Mouse (Mus musculus) hindbrain, embryonic 15.5 days (tissue): Measurements from ENCODE around the gene Sh3bgrl. TPM values are rescaled to one million over a fixed set of nuclear protein-coding genes. Genes with fewer than 3 reads are reported as not detected.
"Not testable (repeated sequence)": the region's sequence is repeated elsewhere in the genome, so short reads cannot be mapped to it uniquely, and the experiment has no call there.

Source experiments
- ATAC-seq: fragments of 200-750 bp; cut with Nextera tagmentation; 2 replicates; pipeline ENCODE4 v1.8.0; 2017; ENCODE audit warnings: low read depth, moderate number of reproducible peaks, moderate TSS enrichment; ENCODE audit not compliant: low FRiP score
- H3K27ac ChIP-seq: fragments of 300-500 bp; sonication (generic); replicated peaks from 2 replicates; pipeline ENCODE4 v1.5.1; 2015; ENCODE audit warnings: mild to moderate bottlenecking, inconsistent platforms
- H3K27me3 ChIP-seq: fragments of 300-500 bp; sonication (generic); 2 replicates; pipeline ENCODE4 v1.6.1; 2015; ENCODE audit warnings: control low read depth, inconsistent platforms
- H3K36me3 ChIP-seq: fragments of 300-500 bp; sonication (generic); 2 replicates; pipeline ENCODE4 v1.6.1; 2015; ENCODE audit warnings: control low read depth, inconsistent platforms
- H3K4me1 ChIP-seq: fragments of 300-500 bp; sonication (generic); replicated peaks from 2 replicates; pipeline ENCODE4 v1.6.1; 2015; ENCODE audit warnings: control low read depth, inconsistent platforms
- H3K4me2 ChIP-seq: fragments of 300-500 bp; sonication (generic); 2 replicates; pipeline ENCODE4 v1.6.1; 2015; ENCODE audit warnings: moderate library complexity, mild to moderate bottlenecking, inconsistent platforms
- H3K4me3 ChIP-seq: fragments of 300-500 bp; sonication (generic); 2 replicates; pipeline ENCODE4 v1.5.1; 2015; ENCODE audit warnings: mild to moderate bottlenecking, inconsistent platforms
- H3K9ac ChIP-seq: fragments of 300-500 bp; sonication (generic); 2 replicates; pipeline ENCODE4 v1.6.1; 2015; ENCODE audit warnings: inconsistent platforms
- H3K9me3 ChIP-seq: fragments of 300-500 bp; sonication (generic); 2 replicates; pipeline ENCODE4 v1.6.1; 2016; ENCODE audit warnings: control low read depth, inconsistent platforms
- WGBS: fragments of 180-500 bp; shearing (Covaris S2); methylation state at CpG from one replicate; pipeline ENCODE4 v1.1.7; 2015; 5-methylcytosine and 5-hydroxymethylcytosine counted together
- polyA plus RNA-seq: library from polyadenylated mRNA; unstranded; fragments of >200 nt; fragmentation: Nextera tagmentation; extraction: Ambion mirVana; gene quantifications from 2 replicates; pipeline ENCODE4 v1.2.1, GENCODE M21; 2015

Sh3bgrl gene
- polyA plus RNA-seq, result 181 and 186 TPM in 2 replicates

DNA sequence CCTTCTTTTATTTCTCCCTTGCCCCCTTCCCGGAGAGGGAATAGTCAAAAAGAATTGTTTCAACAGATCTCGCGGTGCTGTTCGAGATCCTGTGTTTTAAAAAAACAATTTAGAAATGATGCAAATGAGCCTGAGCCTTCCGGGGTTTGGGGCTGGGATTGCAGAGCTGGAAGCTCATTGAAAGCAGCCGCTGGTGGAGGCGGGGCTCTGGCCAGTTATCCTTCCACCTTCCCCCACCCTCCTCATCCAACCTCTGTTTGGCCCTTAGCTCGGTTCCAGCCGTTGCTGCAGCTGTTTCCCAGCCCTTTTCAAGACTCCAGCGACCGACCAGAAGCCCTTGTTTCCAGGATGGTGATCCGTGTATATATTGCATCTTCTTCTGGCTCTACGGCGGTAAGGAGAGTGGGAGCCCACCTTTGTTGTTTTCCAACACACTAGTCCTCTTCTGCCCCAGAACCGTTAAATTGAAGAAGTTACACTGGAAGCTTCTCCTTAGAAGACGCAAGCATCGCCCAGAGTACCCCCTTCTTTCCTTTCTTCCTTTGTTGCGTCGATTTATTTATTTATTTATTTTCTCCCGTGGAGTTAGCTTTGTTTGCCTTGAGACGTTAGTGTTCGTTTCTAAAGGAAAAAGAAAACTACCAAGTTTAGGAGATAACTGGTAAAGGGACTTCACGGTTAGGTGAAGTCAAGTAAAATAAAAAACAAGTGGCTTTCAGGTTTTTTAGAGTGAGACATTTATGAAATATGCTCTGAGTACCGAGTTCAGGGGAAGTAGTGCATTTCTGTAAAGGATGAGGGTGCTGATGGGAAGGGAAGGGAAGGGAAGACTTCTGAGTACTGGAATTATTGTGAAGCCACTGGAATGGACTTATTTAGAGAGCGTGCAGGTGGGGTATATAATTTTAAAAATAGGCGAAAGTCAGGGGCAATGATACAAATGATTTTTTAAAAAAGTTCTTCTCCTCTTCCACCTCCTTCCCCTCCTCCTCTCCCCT, at the start of gene Sh3bgrl:
TSS of gene Sh3bgrl (plus strand) at position 121 of the 998 bp plus-strand sequence.
- Histone ChIP-seq H3K27ac (peak within 1 kb of the TSS; percentile 87), H3K9me3 (no peaks in the 10 kb centered on the region), H3K4me1 (no peaks in the 10 kb centered on the region; the same call in 1 of the 2 replicates), H3K4me3 (peak within 1 kb of the TSS; percentile 54), H3K9ac (peak within 1 kb of the TSS; percentile 65), H3K27me3 (no peaks in the 10 kb centered on the region), H3K4me2 (peak within 1 kb of the TSS; percentile 53), H3K36me3 (no peaks in the 10 kb centered on the region)
- 18% methylated on average over 26 of the region's 26 CpGs for WGBS
- ATAC-seq, result peak; percentile 97

GRCm38 (mm10) chrX:109047773-109048172, 47.4 kb upstream of the Sh3bgrl start:
- Histone ChIP-seq H3K4me2 (no peak overlapping the region), H3K4me3 (no peak overlapping the region), H3K4me1 (no peaks in the 10 kb centered on the region), H3K27ac (no peak overlapping the region), H3K9me3 (no peaks in the 10 kb centered on the region), H3K27me3 (no peaks in the 10 kb centered on the region), H3K36me3 (no peaks in the 10 kb centered on the region), H3K9ac (no peak overlapping the region)
- ATAC-seq, result no peak
- 76% methylated on average over 1 of the region's 1 CpGs for WGBS

GRCm38 (mm10) chrX:109071719-109072118, 23.4 kb upstream of the Sh3bgrl start:
- Histone ChIP-seq H3K27ac (no peak overlapping the region), H3K4me3 (no peak overlapping the region), H3K9me3 (no peaks in the 10 kb centered on the region), H3K9ac (no peak overlapping the region), H3K27me3 (no peaks in the 10 kb centered on the region), H3K4me1 (no peaks in the 10 kb centered on the region), H3K36me3 (no peaks in the 10 kb centered on the region), H3K4me2 (no peak overlapping the region)
- ATAC-seq, result no peak
- WGBS, result 87% methylated on average over 3 of the region's 3 CpGs

- Histone ChIP-seq H3K27ac (no peak overlapping the region), H3K9me3 (no peaks in the 10 kb centered on the region), H3K27me3 (no peaks in the 10 kb centered on the region), H3K9ac (no peak overlapping the region), H3K4me3 (no peak overlapping the region), H3K36me3 (no peaks in the 10 kb centered on the region), H3K4me2 (no peak overlapping the region), H3K4me1 (no peaks in the 10 kb centered on the region)
- ATAC-seq, result no peak
- 61% methylated on average over 1 of the region's 1 CpGs for WGBS
These were observed 19.4 kb upstream of the Sh3bgrl start for GRCm38 (mm10) chrX:109075716-109076115.

DNA sequence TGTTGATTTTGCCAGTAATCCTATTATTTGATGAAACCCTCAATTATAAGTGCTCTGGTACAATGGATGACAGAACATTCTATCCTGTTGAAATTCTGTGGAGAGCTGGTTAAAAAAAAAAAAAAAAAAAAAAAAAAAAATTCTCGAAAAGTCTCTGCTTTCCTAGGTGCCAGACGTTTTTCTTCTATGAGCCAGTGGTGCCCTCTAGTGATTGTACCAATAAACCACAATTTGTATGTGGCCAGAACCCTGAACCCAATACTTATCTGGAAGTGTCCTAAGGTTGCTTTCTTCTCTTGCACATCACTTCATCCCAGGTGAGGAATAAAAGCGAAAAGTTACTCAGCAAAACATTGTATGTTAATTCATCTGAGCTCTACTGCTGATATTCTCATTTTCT, 18.8 kb upstream of the Sh3bgrl start:
- no peaks in the 10 kb centered on the region for H3K4me1 ChIP-seq
- no peaks in the 10 kb centered on the region for H3K9me3 ChIP-seq
- no peak for ATAC-seq
- no peak overlapping the region for H3K4me2 ChIP-seq
- no peaks in the 10 kb centered on the region for H3K36me3 ChIP-seq
- WGBS, result 15% methylated on average over 3 of the region's 3 CpGs
- no peaks in the 10 kb centered on the region for H3K27me3 ChIP-seq
- no peak overlapping the region for H3K4me3 ChIP-seq
- no peak overlapping the region for H3K9ac ChIP-seq
- H3K27ac ChIP-seq, result no peak overlapping the region

DNA sequence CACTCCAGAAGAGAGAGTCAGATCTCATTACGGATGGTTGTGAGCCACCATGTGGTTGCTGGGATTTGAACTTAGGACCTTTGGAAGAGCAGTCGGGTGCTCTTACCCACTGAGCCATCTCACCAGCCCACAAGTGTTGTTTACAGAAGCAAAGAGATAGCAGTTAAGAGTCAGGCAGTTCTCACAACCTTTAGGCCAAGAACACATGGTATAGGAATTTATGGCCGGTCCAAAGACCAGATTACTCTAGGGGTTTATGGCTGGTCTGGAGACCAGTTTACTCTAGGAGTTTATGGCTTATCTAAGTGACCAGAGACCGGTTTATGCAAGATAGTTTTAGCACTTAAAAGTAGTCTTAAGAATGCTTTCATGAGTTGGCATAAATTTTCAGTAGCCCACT, 15.8 kb upstream of the Sh3bgrl start:
- H3K36me3 ChIP-seq, H3K4me2 ChIP-seq, H3K27ac ChIP-seq, H3K27me3 ChIP-seq, ATAC-seq, H3K4me3 ChIP-seq, H3K4me1 ChIP-seq, H3K9ac ChIP-seq, H3K9me3 ChIP-seq: not testable (repeated sequence)
- WGBS, result 83% methylated on average over 4 of the region's 4 CpGs

DNA sequence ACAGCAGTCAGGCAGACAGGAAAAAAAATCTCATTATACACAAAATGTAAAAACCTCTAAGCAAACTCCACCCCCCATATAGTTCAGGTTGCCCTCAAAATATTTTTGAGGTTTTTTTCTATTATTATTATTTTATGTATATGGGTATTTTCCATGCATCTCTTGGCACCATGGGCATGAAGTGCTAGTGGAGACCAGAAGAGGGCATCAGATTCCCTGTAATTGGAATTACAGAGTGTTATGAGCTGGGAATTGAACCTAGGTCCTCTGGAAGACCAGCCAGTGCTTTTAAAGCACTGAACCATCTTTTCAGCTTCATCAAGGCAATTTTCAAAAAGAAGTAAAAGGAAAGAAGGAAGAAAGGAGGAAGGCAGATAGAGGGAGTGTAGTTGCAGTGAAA, 8.1 kb upstream of the Sh3bgrl start:
- no peak overlapping the region for H3K9ac ChIP-seq
- H3K27me3 ChIP-seq, result no peaks in the 10 kb centered on the region
- no peak overlapping the region for H3K4me2 ChIP-seq
- H3K9me3 ChIP-seq, result no peaks in the 10 kb centered on the region
- no peak overlapping the region for H3K4me3 ChIP-seq
- no peak for ATAC-seq
- H3K36me3 ChIP-seq, result no peaks in the 10 kb centered on the region
- no peak overlapping the region for H3K27ac ChIP-seq
- H3K4me1 ChIP-seq, result no peaks in the 10 kb centered on the region

DNA sequence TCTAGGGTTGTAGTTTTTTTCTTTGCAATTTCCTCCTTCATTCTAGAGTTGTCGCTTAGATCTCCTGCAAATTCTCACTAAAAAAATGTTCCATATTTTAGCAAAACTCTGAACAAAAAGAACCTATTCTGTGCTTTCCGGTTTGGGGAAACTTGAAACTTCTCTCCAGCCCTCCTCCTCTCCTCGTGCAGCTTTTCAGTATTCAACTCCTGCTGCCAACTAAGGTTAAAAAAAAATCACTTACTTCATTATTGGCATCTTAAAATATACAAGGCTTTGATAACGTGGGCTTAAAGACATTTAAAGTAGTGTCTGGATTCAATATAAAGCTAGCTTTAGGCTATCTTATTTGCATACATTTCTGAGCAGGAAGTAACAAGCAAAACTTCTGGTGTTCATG, 365 bp upstream of the Sh3bgrl start:
- no peaks in the 10 kb centered on the region for H3K9me3 ChIP-seq
- no peaks in the 10 kb centered on the region; the same call in 1 of the 2 replicates for H3K4me1 ChIP-seq
- no peaks in the 10 kb centered on the region for H3K27me3 ChIP-seq
- 13% methylated on average over 4 of the region's 4 CpGs for WGBS
- H3K27ac ChIP-seq, result peak overlapping the region; percentile 87
- 0 out of 2 replicates have a peak overlapping the region, but pooled peaks have one; percentile 65 for H3K9ac ChIP-seq
- H3K4me3 ChIP-seq, result peak overlapping the region; percentile 54
- no peaks in the 10 kb centered on the region for H3K36me3 ChIP-seq
- peak overlapping the region; percentile 53 for H3K4me2 ChIP-seq
- ATAC-seq, result no peak

DNA sequence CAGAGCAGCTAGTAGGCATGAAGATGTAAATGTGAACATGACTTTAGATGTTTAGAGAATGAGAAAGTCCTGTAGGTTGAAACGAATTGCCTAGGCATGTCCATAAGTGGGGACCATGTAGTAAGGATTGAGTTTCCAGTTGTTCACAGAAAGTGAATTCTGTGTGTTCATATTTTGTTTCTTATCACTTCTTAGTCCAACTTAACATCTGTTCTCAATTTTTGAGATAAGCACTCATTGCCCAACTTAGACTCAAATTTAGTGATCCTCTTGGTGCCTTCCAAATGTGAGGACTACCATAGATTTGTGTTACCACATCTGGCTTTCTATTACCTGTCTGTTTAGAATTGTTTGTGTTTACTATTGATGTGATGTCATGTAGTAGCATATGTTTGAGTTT, 3.3 kb downstream of the Sh3bgrl start:
- H3K4me1 ChIP-seq, result no peaks in the 10 kb centered on the region; the same call in 1 of the 2 replicates
- WGBS, result 89% methylated on average over 1 of the region's 1 CpGs
- H3K9me3 ChIP-seq, result no peaks in the 10 kb centered on the region
- no peaks in the 10 kb centered on the region for H3K27me3 ChIP-seq
- no peak overlapping the region for H3K4me2 ChIP-seq
- H3K36me3 ChIP-seq, result no peaks in the 10 kb centered on the region
- H3K27ac ChIP-seq, result no peak overlapping the region
- no peak overlapping the region for H3K4me3 ChIP-seq
- no peak for ATAC-seq
- no peak overlapping the region for H3K9ac ChIP-seq

- H3K4me2 ChIP-seq, result no peak overlapping the region
- ATAC-seq, result no peak
- 83% methylated on average over 2 of the region's 2 CpGs for WGBS
These were observed 5.3 kb downstream of the Sh3bgrl start for GRCm38 (mm10) chrX:109100441-109100840.

GRCm38 (mm10) chrX:109108117-109108805, 13.1 kb downstream of the Sh3bgrl start:
- no peak overlapping the region for H3K27ac ChIP-seq
- H3K4me1 ChIP-seq, result no peaks in the 10 kb centered on the region
- H3K4me3 ChIP-seq, result no peak overlapping the region
- H3K9ac ChIP-seq, result no peak overlapping the region
- no peaks in the 10 kb centered on the region for H3K36me3 ChIP-seq
- H3K27me3 ChIP-seq, result no peaks in the 10 kb centered on the region
- WGBS, result 43% methylated on average over 1 of the region's 1 CpGs
- H3K9me3 ChIP-seq, result no peaks in the 10 kb centered on the region
- H3K4me2 ChIP-seq, result no peak overlapping the region
- ATAC-seq, result no peak

More at GRCm38 (mm10) chrX:109100441-109100840, 5.3 kb downstream of the Sh3bgrl start:
- no peaks in the 10 kb centered on the region for H3K9me3 ChIP-seq
- no peak overlapping the region for H3K9ac ChIP-seq
- H3K27me3 ChIP-seq, result no peaks in the 10 kb centered on the region
- no peak overlapping the region for H3K27ac ChIP-seq
- no peaks in the 10 kb centered on the region; the same call in 1 of the 2 replicates for H3K4me1 ChIP-seq
- H3K36me3 ChIP-seq, result no peaks in the 10 kb centered on the region
- H3K4me3 ChIP-seq, result no peak overlapping the region

- 71% methylated on average over 1 of the region's 1 CpGs for WGBS
- Histone ChIP-seq H3K4me3 (no peak overlapping the region), H3K9me3 (no peaks in the 10 kb centered on the region), H3K9ac (no peak overlapping the region), H3K27me3 (no peaks in the 10 kb centered on the region), H3K4me1 (no peaks in the 10 kb centered on the region), H3K27ac (no peak overlapping the region), H3K36me3 (no peaks in the 10 kb centered on the region), H3K4me2 (no peak overlapping the region)
- no peak for ATAC-seq
These were observed 17.7 kb downstream of the Sh3bgrl start for GRCm38 (mm10) chrX:109112885-109113284.
